ENCODE assay signal across 25 mouse cellular contexts in genomic region chr11:77141938-77142337, GRCm38 (mm10). TPM values are rescaled to one million over a fixed set of nuclear protein-coding genes. Genes with fewer than 3 reads are reported as not detected.
DNase-seq lines count a peak whose midpoint lies in the region; ATAC-seq and TF ChIP-seq lines count a peak whose summit lies in the region.
"Had no signal": no experiment of that assay in that cellular context is flagged by ENCODE, and none has a peak within 500 bp of the region (broad histone marks: within the 10 kb centered on the region; RNA-seq: fewer than 3 reads in every experiment).

No protein-coding gene starts in this region.

- DNase-seq in lung, postnatal 36 days = peak; percentile 15
- DNase-seq in lung, postnatal 0 days (ENCODE audit: low spot score) = no peak
- DNase-seq in c-Kit-positive CD71-negative TER-119-negative erythroid progenitor cells, embryonic 14.5 days (ENCODE audit: low read depth) = peak; percentile 46
- DNase-seq in liver, postnatal 0 days = peak; percentile 38
- DNase-seq in left cerebral cortex, adult 9 months (ENCODE audit: low spot score in 2 of 2) = no peak
- DNase-seq in gastrocnemius, adult 8-10 months (ENCODE audit: low spot score in 2 of 2) = no peak
- DNase-seq: adrenal gland, adult 2 months; adrenal gland, postnatal 25 days; B cell, adult 2 months; cerebellum, adult 2 months; cerebellum, postnatal 10 days; embryo, embryonic 11 days; gastrocnemius, postnatal 14 days; heart, postnatal 4 days had no signal

- no peak for TF ChIP-seq CTCF in lung, postnatal 0 days (IDR thresholded peaks at IDR 0.05)
- no peak for TF ChIP-seq CTCF in liver, postnatal 0 days (IDR thresholded peaks at IDR 0.05; ENCODE audit: low read depth)

- no peak overlapping the region for H3K4me3 ChIP-seq in lung, postnatal 0 days (ENCODE audit: low read depth, low read length)
- H3K4me3 ChIP-seq in liver, postnatal 0 days (ENCODE audit: low read depth, low read length) = no peak overlapping the region
- H3K4me3 ChIP-seq in neural tube, embryonic 15.5 days (replicated peaks) = no peak overlapping the region
- H3K4me3 ChIP-seq: embryonic facial prominence, embryonic 15.5 days; erythroblast, embryonic 14.5 days; forebrain, embryonic 10.5 days; heart, embryonic 13.5 days; hindbrain, embryonic 13.5 days had no signal

- H3K36me3 ChIP-seq in lung, postnatal 0 days (ENCODE audit: insufficient read depth, low read length) = no peaks in the 10 kb centered on the region
- H3K36me3 ChIP-seq in liver, postnatal 0 days (replicated peaks; ENCODE audit: insufficient read depth, low read length) = no peaks in the 10 kb centered on the region
- no peaks in the 10 kb centered on the region for H3K36me3 ChIP-seq in neural tube, embryonic 15.5 days
- H3K36me3 ChIP-seq: embryonic facial prominence, embryonic 15.5 days; forebrain, embryonic 10.5 days; G1E; heart, embryonic 13.5 days; hindbrain, embryonic 13.5 days had no signal

- no peak overlapping the region for H3K4me2 ChIP-seq in lung, postnatal 0 days (replicated peaks; ENCODE audit: low read depth, low read length)
- H3K4me2 ChIP-seq in liver, postnatal 0 days (ENCODE audit: low read depth, low read length) = no peak overlapping the region
- no peak overlapping the region for H3K4me2 ChIP-seq in neural tube, embryonic 15.5 days
- H3K4me2 ChIP-seq: embryonic facial prominence, embryonic 15.5 days; heart, embryonic 13.5 days; hindbrain, embryonic 13.5 days had no signal

- H3K9ac ChIP-seq in lung, postnatal 0 days (replicated peaks; ENCODE audit: low read depth) = no peak overlapping the region
- no peak overlapping the region for H3K9ac ChIP-seq in liver, postnatal 0 days (replicated peaks)
- H3K9ac ChIP-seq in neural tube, embryonic 15.5 days (replicated peaks) = no peak overlapping the region
- H3K9ac ChIP-seq: embryonic facial prominence, embryonic 15.5 days; heart, embryonic 13.5 days; hindbrain, embryonic 13.5 days had no signal

- H3K27ac ChIP-seq in lung, postnatal 0 days (ENCODE audit: low read length) = no peak overlapping the region
- no peak overlapping the region for H3K27ac ChIP-seq in liver, postnatal 0 days (ENCODE audit: low read depth)
- no peak overlapping the region for H3K27ac ChIP-seq in neural tube, embryonic 15.5 days (replicated peaks)
- H3K27ac ChIP-seq: embryonic facial prominence, embryonic 15.5 days; forebrain, embryonic 10.5 days; heart, embryonic 13.5 days; hindbrain, embryonic 13.5 days; hindbrain, postnatal 0 days had no signal

- no peaks in the 10 kb centered on the region for H3K9me3 ChIP-seq in lung, postnatal 0 days (ENCODE audit: low read length)
- no peaks in the 10 kb centered on the region for H3K9me3 ChIP-seq in liver, postnatal 0 days (ENCODE audit: low read length)
- no peaks in the 10 kb centered on the region for H3K9me3 ChIP-seq in neural tube, embryonic 15.5 days (replicated peaks)
- H3K9me3 ChIP-seq: embryonic facial prominence, embryonic 15.5 days; forebrain, embryonic 10.5 days; G1E; heart, embryonic 13.5 days; hindbrain, embryonic 13.5 days had no signal

- no peaks in the 10 kb centered on the region for H3K27me3 ChIP-seq in lung, postnatal 0 days (replicated peaks; ENCODE audit: insufficient read depth, low read length)
- no peaks in the 10 kb centered on the region for H3K27me3 ChIP-seq in liver, postnatal 0 days (ENCODE audit: insufficient read depth, low read length)
- no peaks in the 10 kb centered on the region for H3K27me3 ChIP-seq in neural tube, embryonic 15.5 days (replicated peaks)
- H3K27me3 ChIP-seq: embryonic facial prominence, embryonic 15.5 days; heart, embryonic 13.5 days; hindbrain, embryonic 13.5 days had no signal

- H3K4me1 ChIP-seq in lung, postnatal 0 days (ENCODE audit: insufficient read depth, low read depth, low read length) = no peaks in the 10 kb centered on the region; the same call in 1 of the 2 replicates
- no peaks in the 10 kb centered on the region for H3K4me1 ChIP-seq in liver, postnatal 0 days (ENCODE audit: insufficient read depth)
- H3K4me1 ChIP-seq in neural tube, embryonic 15.5 days = peaks cover 3% of the 10 kb centered on the region; the same call in 1 of the 2 replicates
- H3K4me1 ChIP-seq: embryonic facial prominence, embryonic 15.5 days; forebrain, embryonic 10.5 days; hindbrain, embryonic 13.5 days had no signal

- TF ChIP-seq EP300 in lung, postnatal 0 days (IDR thresholded peaks at IDR 0.05) = no peak
- no peak for TF ChIP-seq EP300 in liver, postnatal 0 days (IDR thresholded peaks at IDR 0.05; ENCODE audit: low read depth)

- 77% methylated on average over 6 of the region's 6 CpGs for WGBS in lung, postnatal 0 days
- WGBS in liver, postnatal 0 days (ENCODE audit: insufficient replicate concordance) = 29% methylated on average over 6 of the region's 6 CpGs
- WGBS in neural tube, embryonic 15.5 days = 70% methylated on average over 6 of the region's 6 CpGs

- no peak for ATAC-seq in lung, postnatal 0 days
- no peak for ATAC-seq in liver, postnatal 0 days
- no peak for ATAC-seq in neural tube, embryonic 15.5 days (ENCODE audit: low FRiP score)
- ATAC-seq: CD4-positive, CD25-positive, alpha-beta regulatory T cell, adult 4 months; forebrain, embryonic 16.5 days; hindbrain, postnatal 0 days; Patski had no signal

RNA-seq across cellular contexts. Expression of gene Efcab5, which starts 46.8 kb away (rescaled TPM):
- polyA plus RNA-seq in lung, postnatal 0 days (2015; fragmentation: Nextera tagmentation; extraction: Ambion mirVana) = 0.26 and 0.31 TPM in 2 replicates
- polyA plus RNA-seq in liver, postnatal 0 days (2015; fragmentation: Nextera tagmentation; extraction: Ambion mirVana) = 0.07 and 0.16 TPM in 2 replicates
- total RNA-seq in gastrocnemius, adult 8-10 months (2022) = under 1 TPM; 0.15 to 0.27 (median 0.20) TPM
- 0.77 and 0.82 TPM in 2 replicates for polyA plus RNA-seq in neural tube, embryonic 15.5 days (2015; fragmentation: Nextera tagmentation; extraction: Ambion mirVana)
- polyA plus RNA-seq: erythroblast, embryonic 14.5 days had no signal

Comparison
In these comparisons a context has a peak if more than half of its experiments do, and no peak if none do; other contexts are left out.
1. DNase-seq: peak in lung, postnatal 36 days (single experiment), c-Kit-positive CD71-negative TER-119-negative erythroid progenitor cells, embryonic 14.5 days (single experiment) and liver, postnatal 0 days (single experiment); none in lung, postnatal 0 days (single experiment), left cerebral cortex, adult 9 months (0 of 2) and gastrocnemius, adult 8-10 months (0 of 2).